Mouse (Mus musculus): ENCODE results near the gene Necab3. TPM values are rescaled to one million over a fixed set of nuclear protein-coding genes. Genes with fewer than 3 reads are reported as not detected.

Gene Necab3
- total and polyA plus RNA-seq, 3 experiments: 1.5 to 3.3 (median 1.6) TPM

DNA sequence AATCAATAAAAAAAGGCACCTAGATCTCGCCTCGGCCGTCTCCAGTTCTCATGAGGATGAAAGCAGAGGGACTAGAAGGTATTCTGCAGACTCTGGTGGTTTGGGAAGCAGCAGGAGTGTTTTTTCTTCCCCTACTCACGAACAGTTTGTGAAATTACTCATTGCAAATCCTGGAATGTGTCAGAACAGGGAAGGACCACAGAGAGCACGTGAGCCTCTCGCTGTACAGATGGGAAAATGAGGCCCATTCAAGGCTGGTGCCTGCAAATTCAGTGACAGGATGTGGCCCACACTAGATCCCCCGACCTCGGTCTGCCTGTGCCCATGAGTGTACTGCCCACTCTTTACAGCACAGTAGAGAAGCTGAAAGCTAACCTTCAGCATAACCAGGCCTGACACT, 13.3 kb upstream of the Necab3 start:
- no peak for DNase-seq

DNA sequence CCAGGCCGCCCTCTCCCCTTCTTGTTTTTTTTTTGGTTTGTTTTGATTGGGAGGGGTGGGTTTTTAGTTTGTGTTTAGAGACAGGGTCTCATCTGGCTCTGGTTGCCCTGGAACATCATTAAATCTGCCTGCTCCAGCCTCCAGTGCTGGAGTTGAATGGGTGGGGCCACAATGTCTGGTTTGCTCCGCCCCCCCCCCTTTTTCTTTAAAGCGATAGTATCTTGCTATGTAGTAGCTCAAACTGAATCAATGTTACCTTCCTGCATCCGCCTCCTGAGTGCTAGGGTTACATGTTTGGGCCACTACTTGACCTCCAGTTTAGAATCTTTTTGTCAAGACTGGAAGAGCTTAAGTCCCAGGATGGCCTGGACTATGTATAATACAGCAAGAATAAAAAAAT, 12.6 kb upstream of the Necab3 start:
- no peak for DNase-seq

DNA sequence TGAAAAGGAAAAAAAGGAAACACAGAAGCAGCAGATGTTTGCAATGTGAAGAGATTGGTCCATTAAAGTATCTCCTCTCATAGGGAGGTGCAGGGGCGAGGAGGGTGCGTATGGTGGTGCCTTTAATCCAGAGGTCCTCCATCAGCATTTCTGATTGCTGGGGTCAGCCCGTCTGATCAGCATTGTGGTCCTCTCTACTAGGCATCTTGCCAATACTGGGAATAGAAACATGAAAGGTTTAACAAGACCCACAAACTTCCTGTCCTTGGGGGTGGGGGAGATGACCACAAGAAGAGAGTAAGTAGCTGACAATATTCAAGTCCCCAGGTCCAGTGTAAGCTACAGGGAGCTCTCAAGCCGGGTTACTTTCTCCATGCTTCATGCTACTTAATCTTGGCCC, 12.0 kb upstream of the Necab3 start:
- DNase-seq: no peak

- DNase-seq: peak; percentile 98
These were observed 11.2 kb upstream of the Necab3 start, which contains the start of gene E2f1 for GRCm38 (mm10) chr2:154569836-154570286. Gene E2f1, minus strand, starts transcription at chr2:154569892.

GRCm38 (mm10) chr2:154569071-154569748, 10.5 kb upstream of the Necab3 start:
- DNase-seq: peak; percentile 86

GRCm38 (mm10) chr2:154568329-154569070, 9.8 kb upstream of the Necab3 start:
- peak; percentile 26 for DNase-seq

DNA sequence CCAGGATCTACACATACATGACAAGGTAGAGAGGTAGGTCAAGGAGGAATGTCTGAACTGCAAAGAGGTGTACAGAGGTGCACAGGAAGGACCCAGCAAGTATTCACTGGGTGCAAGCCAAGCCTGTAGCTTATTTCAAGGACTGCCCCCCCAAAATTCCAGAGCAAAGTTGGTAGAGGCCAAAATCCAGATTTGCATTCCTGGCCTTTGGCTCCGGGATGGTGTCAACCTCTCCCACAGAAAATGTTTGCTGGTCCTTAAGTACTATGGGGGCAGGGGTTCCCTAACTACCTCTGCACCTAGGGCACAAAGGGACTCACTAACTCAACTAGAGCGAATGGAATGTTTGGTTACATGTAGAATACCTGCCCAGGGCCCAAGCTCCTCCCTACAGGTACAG, 9.1 kb upstream of the Necab3 start:
- no peak for DNase-seq

DNA sequence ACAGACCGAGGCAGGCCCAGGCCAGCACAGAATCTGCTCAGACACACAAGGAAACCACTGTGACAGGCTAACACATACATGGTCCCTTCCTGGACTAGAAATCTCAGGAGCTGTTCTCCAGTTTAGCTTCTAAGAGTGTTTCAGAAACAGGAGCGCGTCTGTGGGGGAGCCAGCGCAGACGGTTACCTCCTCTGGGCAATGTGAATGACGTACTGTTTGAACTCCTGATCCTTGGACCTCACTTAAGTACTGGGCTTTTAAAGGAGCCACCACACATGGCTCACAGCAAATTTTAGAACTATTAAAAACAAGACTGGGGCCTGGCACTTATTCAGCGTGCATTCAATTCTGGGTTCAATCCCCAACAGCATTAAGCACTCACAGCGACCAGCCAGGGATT, 8.0 kb upstream of the Necab3 start:
- no peak for DNase-seq

DNA sequence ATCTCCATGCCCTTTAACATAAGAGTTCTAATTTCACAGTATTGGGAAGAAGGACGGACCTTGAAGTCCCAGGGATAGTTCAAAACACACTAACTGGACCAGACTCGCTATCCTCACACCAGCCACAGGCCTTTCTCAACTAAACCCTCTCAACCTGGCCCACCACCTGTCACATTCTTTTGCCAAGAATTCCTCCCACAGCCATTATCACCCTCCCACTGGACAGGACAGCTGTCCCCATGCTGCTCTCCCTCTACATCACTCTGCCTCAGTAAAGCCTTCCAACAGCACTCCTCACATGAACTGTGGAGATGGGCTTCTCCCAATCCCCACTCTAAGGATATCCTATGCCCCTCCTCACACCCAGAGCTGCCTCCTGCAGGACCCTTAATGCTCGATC, 6.9 kb upstream of the Necab3 start:
- no peak for DNase-seq

DNA sequence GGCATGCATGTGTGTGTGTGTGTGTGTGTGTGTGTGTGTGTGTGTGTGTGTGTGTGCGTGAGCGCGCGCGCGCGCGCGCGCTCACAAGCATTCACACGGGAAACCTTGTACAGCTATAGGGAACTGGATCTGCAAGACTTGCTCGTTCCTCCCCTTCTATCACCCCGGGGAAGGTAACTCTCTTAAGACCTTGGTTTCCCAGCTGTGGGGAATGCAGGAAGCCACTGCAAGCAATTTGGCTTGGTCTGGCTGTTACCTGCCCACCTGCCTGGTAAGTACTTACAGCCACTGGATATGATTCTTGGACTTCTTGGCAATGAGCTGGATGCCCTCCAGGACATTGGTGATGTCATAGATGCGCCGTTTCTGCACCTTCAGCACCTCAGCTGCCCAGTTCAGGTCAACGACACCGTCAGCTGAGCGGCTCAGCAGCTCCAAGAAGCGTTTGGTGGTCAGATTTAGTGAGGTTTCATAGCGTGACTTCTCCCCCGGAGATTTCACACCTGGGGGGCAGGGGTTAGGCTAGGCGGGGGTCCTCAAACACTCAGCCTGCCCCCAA, 5.0 kb upstream of the Necab3 start:
- DNase-seq: no peak

DNA sequence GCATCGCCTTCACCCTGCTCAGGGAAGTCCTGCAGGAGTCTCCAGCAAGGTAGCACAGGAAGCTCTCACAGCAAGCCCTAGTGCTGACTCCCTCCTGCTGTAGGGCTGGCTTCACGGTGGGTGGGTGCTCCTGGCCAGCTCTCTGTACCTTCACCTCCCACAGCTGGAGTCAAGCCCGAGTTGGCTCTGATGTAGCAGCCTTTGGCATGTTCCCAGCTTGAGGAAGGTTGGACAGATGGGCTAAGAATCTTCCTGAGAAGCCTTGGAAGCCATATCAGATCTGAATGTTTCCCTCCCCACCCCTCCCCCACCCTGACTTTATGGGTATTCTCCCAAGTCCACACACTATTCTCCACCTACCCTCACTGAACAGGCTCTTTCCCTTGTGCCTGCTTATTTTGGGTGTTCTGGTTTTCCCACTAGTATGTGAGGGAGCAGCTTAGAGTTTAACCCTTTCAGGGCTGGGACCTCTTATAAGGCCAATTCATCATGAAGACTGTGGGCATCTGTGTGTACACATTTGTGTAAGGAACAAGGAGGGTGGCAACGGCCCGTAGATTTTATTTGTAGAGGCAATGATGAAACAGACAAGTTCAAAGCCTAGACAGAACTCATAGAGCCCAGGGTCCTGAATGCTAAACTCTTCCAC, 1.4 kb downstream of the Necab3 start:
- DNase-seq: no peak

- DNase-seq: no peak
These were observed 3.5 kb downstream of the Necab3 start for GRCm38 (mm10) chr2:154555235-154555634.

- DNase-seq: peak; percentile 87
These were observed 6.2 kb downstream of the Necab3 start for GRCm38 (mm10) chr2:154552424-154552907.

GRCm38 (mm10) chr2:154551927-154552326, 6.8 kb downstream of the Necab3 start:
- no peak for DNase-seq

DNA sequence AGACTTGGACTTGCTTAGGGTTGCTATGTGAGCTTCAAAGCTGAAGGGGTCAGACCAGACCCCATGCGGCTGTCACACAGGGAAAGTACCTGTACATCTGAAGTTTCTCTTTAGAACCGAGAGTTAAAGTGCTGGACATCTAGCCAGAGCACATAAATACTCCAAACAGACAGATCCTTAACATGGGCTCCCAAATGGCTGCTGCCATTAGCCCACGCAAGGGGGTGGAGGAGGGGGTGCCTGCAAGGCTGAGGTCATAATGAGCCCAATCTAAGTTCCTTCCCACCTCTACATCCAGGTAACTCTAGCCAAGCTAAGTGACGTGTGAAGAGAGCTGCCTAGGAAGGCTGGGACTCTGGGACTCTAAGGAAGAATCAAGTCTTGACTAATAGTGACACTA, 7.2 kb downstream of the Necab3 start, which contains the start of gene Actl10:
TSS of gene Actl10 (plus strand) at position 301 of the 400 bp plus-strand sequence.
- DNase-seq: no peak

DNA sequence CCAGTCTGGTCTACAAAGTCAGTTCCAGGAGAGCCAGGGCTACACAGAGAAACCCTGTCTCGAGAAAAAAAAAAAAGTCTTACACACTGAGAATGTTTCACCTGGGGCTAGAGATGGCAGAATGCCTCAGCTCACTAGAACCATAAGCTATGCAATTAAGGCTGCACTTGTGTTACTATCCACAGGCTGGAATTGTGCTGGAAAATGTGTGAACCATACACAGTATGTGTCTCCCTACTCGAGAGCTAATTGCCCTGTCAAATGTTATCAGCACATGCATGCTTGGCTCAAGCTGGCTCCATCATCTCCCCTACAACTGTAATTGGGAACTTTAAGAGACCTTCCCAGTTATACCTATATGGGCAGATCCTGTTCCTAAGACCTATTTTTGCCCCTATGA, 7.8 kb downstream of the Necab3 start:
- DNase-seq: no peak

- no peak for DNase-seq
These were observed 8.9 kb downstream of the Necab3 start for GRCm38 (mm10) chr2:154549886-154550189.

GRCm38 (mm10) chr2:154549127-154549885, 9.4 kb downstream of the Necab3 start:
- peak; percentile 83 for DNase-seq

DNA sequence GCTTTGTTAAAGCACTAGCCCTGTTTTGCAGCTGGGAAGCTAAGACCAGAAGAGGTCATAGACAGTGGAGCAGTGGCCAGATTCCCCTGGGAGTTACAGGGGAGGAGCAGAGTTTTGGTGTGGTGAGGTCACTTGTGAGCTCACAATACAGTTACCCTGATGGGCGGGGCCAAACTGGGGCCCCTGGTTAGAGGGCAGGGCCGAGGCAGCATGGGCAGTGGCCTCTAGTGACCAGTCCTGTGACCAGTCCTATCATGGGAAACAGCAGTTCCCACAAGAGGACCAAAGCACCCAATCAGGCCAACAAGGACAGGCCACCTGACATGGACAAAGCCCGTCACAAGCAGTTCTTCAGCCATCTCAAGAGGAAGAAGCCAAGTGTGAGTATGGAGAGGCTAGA, 10.0 kb downstream of the Necab3 start:
- peak; percentile 31 for DNase-seq

GRCm38 (mm10) chr2:154546711-154547110, 12.0 kb downstream of the Necab3 start, which contains the start of gene 1700003F12Rik:
Gene 1700003F12Rik, plus strand, starts transcription at chr2:154547085.
- DNase-seq: no peak

DNA sequence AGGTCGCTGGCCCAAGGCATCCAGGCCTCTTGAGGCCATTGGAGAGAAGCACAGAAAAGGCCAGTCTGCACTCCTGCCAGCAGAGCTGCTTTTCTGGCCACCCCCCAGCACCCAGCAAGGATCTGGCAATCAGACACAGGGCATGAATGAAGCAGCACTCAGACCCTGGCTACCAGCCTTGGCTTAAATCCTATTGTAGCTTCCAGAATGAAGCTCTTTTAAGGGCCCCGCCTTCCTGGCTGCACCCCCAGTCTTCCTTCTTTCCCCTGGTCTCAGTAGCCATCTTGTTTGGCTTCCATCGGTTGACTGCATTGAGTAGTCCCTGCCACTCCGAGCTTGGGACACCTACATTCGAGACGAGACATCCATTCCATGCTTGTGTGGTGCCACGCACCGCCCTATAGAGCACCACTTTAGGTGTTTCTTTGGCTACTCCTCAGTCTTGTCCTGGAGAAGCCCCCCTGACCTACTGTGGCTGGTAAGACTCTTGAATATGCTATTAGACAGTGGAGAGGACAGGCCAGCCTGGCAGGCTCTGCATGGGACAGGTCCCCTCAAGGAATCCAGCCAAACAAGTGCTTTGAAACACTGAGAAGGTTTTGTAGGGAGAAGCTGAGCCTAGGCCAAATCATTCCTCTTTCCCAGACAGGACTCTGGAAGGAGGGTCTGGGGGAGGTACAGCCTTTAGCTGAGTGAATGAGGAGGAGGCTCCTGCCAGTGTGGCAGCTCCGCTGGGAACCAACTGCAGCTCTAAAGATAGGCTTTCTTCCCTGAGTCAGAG, 14.9 kb downstream of the Necab3 start:
- DNase-seq: peak; percentile 57
